Mouse (Mus musculus): ENCODE results near the gene Oog1.
"Not testable (repeated sequence)": the region's sequence is repeated elsewhere in the genome, so short reads cannot be mapped to it uniquely, and the experiment has no call there.

The Oog1 gene

DNA sequence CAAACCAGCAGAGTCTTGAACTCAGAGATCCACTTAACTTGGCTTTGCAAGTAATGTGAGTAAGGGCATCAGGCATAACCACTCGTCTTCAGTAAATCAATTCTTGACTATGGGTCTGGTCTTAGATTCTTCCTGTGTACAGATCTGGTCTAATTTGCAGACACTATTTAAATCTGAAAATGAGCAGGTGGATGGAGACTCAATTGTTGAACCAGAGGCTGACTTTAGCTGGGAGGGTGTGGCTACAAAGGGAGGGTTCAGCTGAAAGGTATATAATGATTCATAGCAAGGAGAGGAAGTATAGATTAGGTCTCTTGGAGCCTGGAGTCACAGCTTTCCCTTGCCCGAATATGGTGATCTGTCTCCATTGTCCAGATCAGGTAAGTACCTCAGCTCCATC is at the start of gene Oog1:
Gene Oog1 (plus strand): TSS at position 301 of the 400 bp plus-strand sequence.
- DNase-seq: not testable (repeated sequence)

DNA sequence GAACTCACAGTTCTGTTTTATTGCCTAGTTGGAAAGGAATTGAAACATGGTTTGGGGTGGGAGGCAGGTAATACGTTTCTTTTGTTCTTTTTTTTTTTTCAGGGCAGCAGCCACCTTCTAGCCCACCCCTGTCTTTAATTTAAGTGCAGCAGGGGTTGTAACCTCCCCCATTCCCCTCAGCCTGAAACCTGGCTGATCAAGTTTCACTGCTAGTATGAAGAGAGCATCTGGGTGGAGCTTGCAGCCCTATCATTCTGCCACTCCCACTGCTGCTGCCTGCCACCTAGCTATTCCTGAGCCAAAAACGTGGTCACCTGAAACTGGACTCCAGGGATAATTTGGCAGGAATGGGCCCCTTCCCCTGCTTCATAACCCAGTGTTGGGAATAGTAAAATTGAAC is 1.1 kb upstream of the Oog1 start:
- DNase-seq: not testable (repeated sequence)

DNA sequence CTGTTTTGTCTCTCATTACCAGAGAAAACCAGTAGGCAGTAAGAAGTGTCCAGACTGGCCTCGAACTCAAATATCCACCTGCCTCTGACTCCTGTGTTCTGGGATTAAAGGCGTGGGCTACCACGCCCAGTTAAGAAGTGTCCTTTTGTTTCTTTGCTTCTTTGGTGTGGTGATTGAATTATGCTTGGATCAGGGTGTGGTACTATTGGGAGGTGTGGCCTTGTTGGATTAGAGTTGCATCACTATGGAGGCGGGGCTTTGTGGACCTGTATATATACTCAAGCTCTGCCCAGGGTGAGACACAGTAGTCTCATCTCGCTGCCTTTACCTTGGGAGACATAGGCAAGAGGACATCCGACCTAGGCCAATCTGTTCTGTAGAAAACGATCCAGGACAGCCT is 16.1 kb downstream of the Oog1 start, which contains the start of gene Gm4027:
Gene Gm4027 (plus strand): TSS at position 301 of the 400 bp plus-strand sequence.
- not testable (repeated sequence) for DNase-seq

DNA sequence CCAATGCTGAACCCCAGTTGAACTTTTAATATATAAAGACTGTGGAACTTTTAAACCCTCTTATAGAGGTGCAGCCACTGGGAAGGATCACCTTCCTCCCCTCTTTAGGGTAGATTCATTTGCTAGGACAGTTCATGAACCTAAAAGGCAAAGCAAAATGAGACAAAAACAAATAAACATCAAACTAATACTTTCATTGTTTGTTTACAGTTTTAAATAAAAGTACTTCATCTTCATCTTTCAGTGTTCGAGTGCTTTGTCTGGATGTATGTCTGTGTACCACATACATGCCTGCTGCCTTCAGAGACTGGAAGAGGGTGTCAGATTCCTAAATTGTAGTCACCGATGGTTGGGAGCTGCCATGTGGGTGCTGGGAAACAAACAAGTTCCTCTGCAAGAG is 42.0 kb downstream of the Oog1 start, which contains the start of gene Gm16381:
Gene Gm16381 (minus strand): TSS at position 101 of the 400 bp plus-strand sequence.
- not testable (repeated sequence) for DNase-seq

DNA sequence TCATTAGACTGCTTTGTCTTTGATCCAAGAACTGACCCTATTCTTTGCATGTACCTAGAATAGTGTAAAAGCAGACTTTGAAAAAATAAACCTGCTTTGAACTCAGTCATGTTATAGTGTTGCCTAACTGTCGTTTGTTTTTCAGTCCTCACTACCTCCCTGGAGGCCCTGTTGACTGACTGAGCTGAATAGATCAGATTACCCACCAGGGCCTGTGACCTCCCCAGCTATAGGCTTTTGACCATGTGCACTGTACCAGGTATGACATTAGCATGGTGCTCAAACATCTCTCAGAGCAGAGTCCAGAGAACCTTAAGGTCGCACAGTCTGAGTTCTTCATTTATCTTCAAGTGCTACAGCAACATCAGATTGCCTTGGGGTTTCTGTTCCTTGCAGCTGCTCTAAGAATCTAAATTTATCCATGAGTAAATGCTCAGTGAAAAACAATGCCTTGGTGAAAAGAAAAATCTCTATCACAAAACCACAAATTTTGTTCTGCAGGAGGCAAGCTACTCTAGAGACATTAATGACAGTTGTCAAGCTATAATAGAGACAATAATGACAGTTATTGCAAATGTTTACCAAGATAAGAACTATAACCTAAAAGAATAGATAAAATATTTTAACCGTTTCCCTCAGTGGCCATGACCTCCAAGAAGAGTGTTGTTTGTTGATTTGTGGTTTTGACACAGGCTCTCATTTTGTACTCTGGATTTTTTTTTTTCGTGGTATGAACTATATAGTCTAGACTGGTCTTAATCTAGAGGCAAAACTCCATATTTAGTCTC is 50.6 kb downstream of the Oog1 start:
- DNase-seq: not testable (repeated sequence)

All from retina, postnatal 1 day (tissue).